Mouse (Mus musculus): ENCODE results near the gene Asb11. TPM values are rescaled to one million over a fixed set of nuclear protein-coding genes. Genes with fewer than 3 reads are reported as not detected.
A peak's percentile ranks its signal among the peaks of the same experiment; 100 is the strongest.

The Asb11 gene
- polyA plus RNA-seq, 1 experiment from 2014 or later: not detected

DNA sequence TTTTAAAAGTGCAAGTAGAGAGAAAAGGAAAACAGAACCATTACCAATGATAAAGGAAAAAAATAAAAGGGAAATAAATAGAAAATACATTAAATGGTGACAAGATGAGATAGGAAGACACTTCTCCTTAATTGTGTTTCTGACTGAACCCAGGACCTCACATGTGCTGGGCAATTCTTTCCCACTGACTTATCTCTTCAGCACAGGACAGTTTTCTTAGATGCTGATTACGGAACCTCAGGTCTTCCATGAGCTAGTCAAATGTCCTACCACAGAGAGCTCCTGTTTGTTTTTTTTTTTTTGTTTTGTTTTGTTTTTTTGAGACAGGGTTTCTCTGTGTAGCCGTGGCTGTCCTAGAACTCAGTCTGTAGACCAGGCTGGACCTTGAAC, 10.9 kb downstream of the Asb11 start:
- no peak overlapping the region for H3K9ac ChIP-seq (ENCODE audit: low read depth, low read length)
- no peaks in the 10 kb centered on the region for H3K36me3 ChIP-seq (ENCODE audit: control insufficient read depth, insufficient read depth, low read length)
- no peaks in the 10 kb centered on the region for H3K27me3 ChIP-seq (ENCODE audit: control insufficient read depth, insufficient read depth, low read length)
- WGBS: 87% methylated on average over 2 of the region's 2 CpGs
- ATAC-seq (ENCODE audit: low FRiP score, low TSS enrichment): no peak
- no peak overlapping the region for H3K4me2 ChIP-seq (replicated peaks; ENCODE audit: low read depth, low read length)
- no peaks in the 10 kb centered on the region for H3K4me1 ChIP-seq (ENCODE audit: control insufficient read depth, insufficient read depth, low read length)
- no peak overlapping the region for H3K4me3 ChIP-seq (ENCODE audit: low read length)
- H3K27ac ChIP-seq (ENCODE audit: low read depth, low read length): no peak overlapping the region
- no peaks in the 10 kb centered on the region for H3K9me3 ChIP-seq (ENCODE audit: control insufficient read depth, low read length)

GRCm38 (mm10) chrX:164449201-164449600, 12.4 kb downstream of the Asb11 start:
- WGBS: 43% methylated on average over 3 of the region's 3 CpGs
- H3K27ac ChIP-seq (ENCODE audit: low read depth, low read length): no peak overlapping the region
- H3K4me1 ChIP-seq (ENCODE audit: control insufficient read depth, insufficient read depth, low read length): no peaks in the 10 kb centered on the region
- H3K27me3 ChIP-seq (ENCODE audit: control insufficient read depth, insufficient read depth, low read length): no peaks in the 10 kb centered on the region
- no peak overlapping the region for H3K4me2 ChIP-seq (replicated peaks; ENCODE audit: low read depth, low read length)
- H3K4me3 ChIP-seq (ENCODE audit: low read length): no peak overlapping the region
- 0 out of 2 replicates have a peak, but pooled peaks have one; percentile 4 for ATAC-seq (ENCODE audit: low FRiP score, low TSS enrichment)
- H3K36me3 ChIP-seq (ENCODE audit: control insufficient read depth, insufficient read depth, low read length): no peaks in the 10 kb centered on the region
- H3K9me3 ChIP-seq (ENCODE audit: control insufficient read depth, low read length): no peaks in the 10 kb centered on the region
- no peak overlapping the region for H3K9ac ChIP-seq (ENCODE audit: low read depth, low read length)

GRCm38 (mm10) chrX:164459205-164459878, 22.5 kb downstream of the Asb11 start:
- ATAC-seq (ENCODE audit: low FRiP score, low TSS enrichment): no peak
- no peaks in the 10 kb centered on the region for H3K9me3 ChIP-seq (ENCODE audit: control insufficient read depth, low read length)
- no peak overlapping the region for H3K9ac ChIP-seq (ENCODE audit: low read depth, low read length)
- H3K27ac ChIP-seq (ENCODE audit: low read depth, low read length): no peak overlapping the region
- 74% methylated on average over 6 of the region's 6 CpGs for WGBS
- H3K4me2 ChIP-seq (replicated peaks; ENCODE audit: low read depth, low read length): no peak overlapping the region
- H3K27me3 ChIP-seq (ENCODE audit: control insufficient read depth, insufficient read depth, low read length): no peaks in the 10 kb centered on the region
- no peaks in the 10 kb centered on the region for H3K36me3 ChIP-seq (ENCODE audit: control insufficient read depth, insufficient read depth, low read length)
- no peaks in the 10 kb centered on the region for H3K4me1 ChIP-seq (ENCODE audit: control insufficient read depth, insufficient read depth, low read length)
- no peak overlapping the region for H3K4me3 ChIP-seq (ENCODE audit: low read length)

DNA sequence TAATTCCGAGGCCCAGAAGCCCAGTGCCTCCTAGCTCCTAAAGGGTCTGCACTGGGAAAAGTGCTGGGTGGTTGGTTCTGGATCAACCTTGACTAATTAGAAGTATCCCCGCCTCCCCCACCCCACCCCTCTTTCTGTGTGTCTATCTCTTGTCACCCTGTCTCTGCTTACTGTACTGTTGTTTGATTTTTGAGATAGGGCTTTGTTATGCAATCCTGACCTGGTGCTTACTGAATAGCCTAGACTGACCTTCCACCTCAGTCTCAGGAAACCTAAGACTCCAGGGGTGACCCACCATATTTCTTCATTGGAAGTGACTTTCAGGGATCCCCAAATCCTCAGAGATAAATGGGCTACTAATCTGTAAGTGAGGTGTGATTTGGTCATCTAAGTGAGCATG, 65.5 kb downstream of the Asb11 start:
- no peak for ATAC-seq (ENCODE audit: low FRiP score, low TSS enrichment)
- H3K36me3 ChIP-seq (ENCODE audit: control insufficient read depth, insufficient read depth, low read length): no peaks in the 10 kb centered on the region
- no peaks in the 10 kb centered on the region for H3K27me3 ChIP-seq (ENCODE audit: control insufficient read depth, insufficient read depth, low read length)
- 80% methylated on average over 2 of the region's 2 CpGs for WGBS
- no peaks in the 10 kb centered on the region for H3K9me3 ChIP-seq (ENCODE audit: control insufficient read depth, low read length)
- H3K27ac ChIP-seq (ENCODE audit: low read depth, low read length): no peak overlapping the region
- no peak overlapping the region for H3K9ac ChIP-seq (ENCODE audit: low read depth, low read length)
- no peak overlapping the region for H3K4me2 ChIP-seq (replicated peaks; ENCODE audit: low read depth, low read length)
- no peak overlapping the region for H3K4me3 ChIP-seq (ENCODE audit: low read length)
- H3K4me1 ChIP-seq (ENCODE audit: control insufficient read depth, insufficient read depth, low read length): no peaks in the 10 kb centered on the region

GRCm38 (mm10) chrX:164505709-164506498, 69.1 kb downstream of the Asb11 start, which contains the start of gene Asb9:
Gene Asb9, plus strand, starts transcription at chrX:164506327.
- Histone ChIP-seq H3K27ac (ENCODE audit: low read depth, low read length) (no peak within 1 kb of the TSS), H3K9me3 (ENCODE audit: control insufficient read depth, low read length) (no peaks in the 10 kb centered on the region)
- peak; percentile 46; the same call in 1 of the 2 replicates for ATAC-seq (ENCODE audit: low FRiP score, low TSS enrichment)

DNA sequence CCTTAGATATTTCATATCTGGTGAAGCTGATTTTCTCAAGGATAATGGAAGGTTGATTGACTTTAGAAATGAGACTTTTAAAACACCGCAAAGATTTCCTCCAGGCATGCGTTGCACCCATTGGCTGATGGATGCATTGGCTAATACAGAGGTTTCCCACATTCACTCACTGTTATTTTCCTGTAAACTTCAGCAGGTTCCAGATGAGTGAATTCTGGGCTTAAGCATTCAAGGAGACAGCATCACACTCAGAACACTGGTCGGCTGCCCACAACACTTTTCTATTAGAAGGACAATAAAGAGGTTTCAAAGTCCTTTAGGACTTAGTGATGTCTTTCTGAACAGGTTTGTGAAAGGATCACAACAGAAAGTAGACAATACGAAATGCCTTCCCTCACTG, 70.3 kb downstream of the Asb11 start:
- H3K4me1 ChIP-seq (ENCODE audit: control insufficient read depth, insufficient read depth, low read length): no peaks in the 10 kb centered on the region
- H3K4me2 ChIP-seq (replicated peaks; ENCODE audit: low read depth, low read length): no peak overlapping the region
- no peaks in the 10 kb centered on the region for H3K27me3 ChIP-seq (ENCODE audit: control insufficient read depth, insufficient read depth, low read length)
- WGBS: 81% methylated on average over 4 of the region's 4 CpGs
- no peak overlapping the region for H3K27ac ChIP-seq (ENCODE audit: low read depth, low read length)
- H3K9ac ChIP-seq (ENCODE audit: low read depth, low read length): no peak overlapping the region
- no peaks in the 10 kb centered on the region for H3K9me3 ChIP-seq (ENCODE audit: control insufficient read depth, low read length)
- H3K4me3 ChIP-seq (ENCODE audit: low read length): no peak overlapping the region
- H3K36me3 ChIP-seq (ENCODE audit: control insufficient read depth, insufficient read depth, low read length): no peaks in the 10 kb centered on the region
- no peak for ATAC-seq (ENCODE audit: low FRiP score, low TSS enrichment)

More at GRCm38 (mm10) chrX:164505709-164506498, 69.1 kb downstream of the Asb11 start, which contains the start of gene Asb9:
- 70% methylated on average over 10 of the region's 10 CpGs for WGBS
- no peaks in the 10 kb centered on the region for H3K36me3 ChIP-seq (ENCODE audit: control insufficient read depth, insufficient read depth, low read length)
- no peaks in the 10 kb centered on the region for H3K4me1 ChIP-seq (ENCODE audit: control insufficient read depth, insufficient read depth, low read length)
- H3K27me3 ChIP-seq (ENCODE audit: control insufficient read depth, insufficient read depth, low read length): no peaks in the 10 kb centered on the region
- no peak within 1 kb of the TSS for H3K4me2 ChIP-seq (replicated peaks; ENCODE audit: low read depth, low read length)
- no peak within 1 kb of the TSS for H3K4me3 ChIP-seq (ENCODE audit: low read length)
- H3K9ac ChIP-seq (ENCODE audit: low read depth, low read length): no peak within 1 kb of the TSS

- Histone ChIP-seq H3K36me3 (ENCODE audit: control insufficient read depth, insufficient read depth, low read length) (no peaks in the 10 kb centered on the region), H3K27ac (ENCODE audit: low read depth, low read length) (no peak overlapping the region), H3K4me1 (ENCODE audit: control insufficient read depth, insufficient read depth, low read length) (no peaks in the 10 kb centered on the region), H3K27me3 (ENCODE audit: control insufficient read depth, insufficient read depth, low read length) (no peaks in the 10 kb centered on the region), H3K4me2 (replicated peaks; ENCODE audit: low read depth, low read length) (no peak overlapping the region), H3K4me3 (ENCODE audit: low read length) (no peak overlapping the region), H3K9me3 (ENCODE audit: control insufficient read depth, low read length) (no peaks in the 10 kb centered on the region), H3K9ac (ENCODE audit: low read depth, low read length) (no peak overlapping the region)
- ATAC-seq (ENCODE audit: low FRiP score, low TSS enrichment): no peak
- 60% methylated on average over 3 of the region's 3 CpGs for WGBS
These were observed 71.9 kb downstream of the Asb11 start for GRCm38 (mm10) chrX:164508728-164509127.

Data from kidney, embryonic 14.5 days (tissue).